Mouse (Mus musculus) MEL (cell line): Measurements from ENCODE around the gene Gm28053. TPM values are rescaled to one million over a fixed set of nuclear protein-coding genes. Genes with fewer than 3 reads are reported as not detected.
A peak's percentile ranks its signal among the peaks of the same experiment; 100 is the strongest.

Experiments used
- DNase-seq: peaks from one replicate; pipeline ENCODE4 v3.0.0; 2011; ENCODE audit warnings: low read depth, low spot score
- H3K27ac ChIP-seq: 2 replicates; pipeline ENCODE4 v1.5.1; 2012; ENCODE audit warnings: low read depth, mild to moderate bottlenecking, control low read depth, low read length, moderate library complexity; ENCODE audit not compliant: control insufficient read depth
- H3K27me3 ChIP-seq, 2 experiments: fragments of 150-350 bp in 1 of 2; sonication (generic) in 1 of 2; 2 replicates each; pipeline ENCODE4 v1.6.1; 2012; ENCODE audit warnings: low read length in 2 of 2, mild to moderate bottlenecking in 2 of 2, improper control_type of control experiment in 1 of 2, moderate library complexity in 1 of 2; ENCODE audit not compliant: insufficient read depth in 2 of 2, control insufficient read depth in 1 of 2
- H3K36me3 ChIP-seq, 2 experiments: 2 replicates each; pipeline ENCODE4 v1.6.1; 2012 to 2014; ENCODE audit warnings: low read length in 2 of 2, improper control_type of control experiment in 1 of 2, inconsistent platforms in 1 of 2, mild to moderate bottlenecking in 1 of 2; ENCODE audit not compliant: insufficient read depth in 2 of 2, control insufficient read depth in 1 of 2
- H3K4me1 ChIP-seq, 2 experiments: fragments of 150-350 bp in 1 of 2; sonication (generic) in 1 of 2; 2 replicates each; pipeline ENCODE4 v1.6.1; 2012; ENCODE audit warnings: low read length in 2 of 2, improper control_type of control experiment in 1 of 2, mild to moderate bottlenecking in 1 of 2; ENCODE audit not compliant: insufficient read depth in 2 of 2, control insufficient read depth in 1 of 2
- H3K4me3 ChIP-seq, 2 experiments: fragments of 150-350 bp in 1 of 2; sonication (generic) in 1 of 2; 2 replicates each; pipeline ENCODE4 v1.5.1; 2012; ENCODE audit warnings: low read depth in 2 of 2, low read length in 2 of 2, mild to moderate bottlenecking in 2 of 2, moderate library complexity in 2 of 2, control low read depth in 1 of 2, improper control_type of control experiment in 1 of 2; ENCODE audit not compliant: control insufficient read depth in 1 of 2, insufficient read depth in 1 of 2
- H3K79me2 ChIP-seq: 2 replicates; pipeline ENCODE4 v1.6.1; 2012; ENCODE audit warnings: mild to moderate bottlenecking, low read length, moderate library complexity; ENCODE audit not compliant: control insufficient read depth, poor library complexity, insufficient read depth
- H3K9ac ChIP-seq: 2 replicates; pipeline ENCODE4 v1.6.1; 2012; ENCODE audit warnings: low read depth, mild to moderate bottlenecking, control low read depth, low read length, moderate library complexity; ENCODE audit not compliant: control insufficient read depth, poor library complexity, severe bottlenecking
- H3K9me3 ChIP-seq: fragments of 150-350 bp; sonication (generic); replicated peaks from 2 replicates; pipeline ENCODE4 v1.6.1; 2012; ENCODE audit warnings: mild to moderate bottlenecking, low read length, improper control_type of control experiment, moderate library complexity; ENCODE audit not compliant: insufficient read depth
- CHD2 ChIP-seq: IDR thresholded peaks from 2 replicates; pipeline ENCODE4 v1.6.1; 2011; ENCODE audit warnings: low read length, improper control_type of control experiment
- CTCF ChIP-seq, 3 experiments: IDR thresholded peaks in 2 of 3; conservative IDR thresholded peaks in 1 of 3; 2 replicates each; pipeline ENCODE4 v1.5.1; 2011 to 2012; ENCODE audit warnings: low read length in 3 of 3, low read depth in 2 of 3, mild to moderate bottlenecking in 2 of 3, improper control_type of control experiment in 1 of 3, inconsistent platforms in 1 of 3, mixed read lengths in 1 of 3, moderate library complexity in 1 of 3; ENCODE audit not compliant: control insufficient read depth in 1 of 3, insufficient read depth in 1 of 3, poor library complexity in 1 of 3, severe bottlenecking in 1 of 3
- EP300 ChIP-seq, 2 experiments: IDR thresholded peaks; 2 replicates each; pipeline ENCODE4 v1.6.1; 2011; ENCODE audit warnings: improper control_type of control experiment in 2 of 2, low read length in 2 of 2, low read depth in 1 of 2, mild to moderate bottlenecking in 1 of 2
- GATA1 ChIP-seq: IDR thresholded peaks from 2 replicates; pipeline ENCODE4 v1.6.1; 2011; ENCODE audit warnings: low read depth, low read length, improper control_type of control experiment
- JUND ChIP-seq: IDR thresholded peaks from 2 replicates; pipeline ENCODE4 v1.6.1; 2011; ENCODE audit warnings: low read depth, mild to moderate bottlenecking, improper control_type of control experiment, low read length
- MEF2A ChIP-seq: IDR thresholded peaks from 2 replicates; pipeline ENCODE4 v1.6.1; 2014; ENCODE audit warnings: low read depth, mild to moderate bottlenecking, inconsistent platforms, low read length, improper control_type of control experiment; ENCODE audit not compliant: poor library complexity, insufficient replicate concordance, severe bottlenecking; ENCODE audit errors: extremely low read depth
- POLR2AphosphoS5 ChIP-seq: IDR thresholded peaks from 2 replicates; pipeline ENCODE4 v1.6.1; 2012; ENCODE audit warnings: low read depth, borderline replicate concordance, mild to moderate bottlenecking, inconsistent platforms, low read length, moderate library complexity, mixed read lengths
- RAD21 ChIP-seq: IDR thresholded peaks from 2 replicates; pipeline ENCODE4 v1.6.1; 2011; ENCODE audit warnings: mild to moderate bottlenecking, low read depth, low read length, improper control_type of control experiment
- SMC3 ChIP-seq: IDR thresholded peaks from 2 replicates; pipeline ENCODE4 v1.6.1; 2011; ENCODE audit warnings: low read depth, low read length, improper control_type of control experiment
- TAL1 ChIP-seq: IDR thresholded peaks from 2 replicates; pipeline ENCODE4 v1.6.1; 2012; ENCODE audit warnings: mild to moderate bottlenecking, inconsistent platforms, low read length, moderate library complexity, mixed read lengths
- TCF12 ChIP-seq: IDR thresholded peaks from 2 replicates; pipeline ENCODE4 v1.6.1; 2014; ENCODE audit warnings: low read depth, mild to moderate bottlenecking, inconsistent platforms, low read length, improper control_type of control experiment, moderate library complexity
- USF2 ChIP-seq, 2 experiments: IDR thresholded peaks; 2 replicates each; pipeline ENCODE4 v1.6.1; 2011 to 2012; ENCODE audit warnings: improper control_type of control experiment in 2 of 2, low read length in 2 of 2, borderline replicate concordance in 1 of 2, inconsistent platforms in 1 of 2, low read depth in 1 of 2, mild to moderate bottlenecking in 1 of 2; ENCODE audit not compliant: insufficient read depth in 1 of 2
- ZC3H11A ChIP-seq: IDR thresholded peaks from 2 replicates; pipeline ENCODE4 v1.6.1; 2012; ENCODE audit warnings: low read depth, mild to moderate bottlenecking, inconsistent platforms, low read length, improper control_type of control experiment
- ZKSCAN1 ChIP-seq: IDR thresholded peaks from 2 replicates; pipeline ENCODE4 v1.6.1; 2012; ENCODE audit warnings: low read depth, mild to moderate bottlenecking, inconsistent platforms, low read length, improper control_type of control experiment, moderate library complexity
- ZNF384 ChIP-seq: IDR thresholded peaks from 2 replicates; pipeline ENCODE4 v1.6.1; 2012; ENCODE audit warnings: low read depth, mild to moderate bottlenecking, inconsistent platforms, low read length, improper control_type of control experiment
- polyA plus RNA-seq, 2 experiments: library from polyadenylated mRNA; stranded (reverse) in 1 of 2; unstranded in 1 of 2; fragments of >175 nt in 1 of 2; fragments of >200 nt in 1 of 2; gene quantifications; 2 replicates each; pipeline versions ENCODE4 v1.2.1 to v1.2.4; 2012; ENCODE audit warnings: low replicate concordance in 2 of 2, low read depth in 1 of 2; ENCODE audit not compliant: insufficient read length in 2 of 2, insufficient read depth in 1 of 2, missing spikeins in 1 of 2
- total RNA-seq: library from RNA; depleted of rRNA; stranded (reverse); fragments of 300-350 nt; gene quantifications from 2 replicates; pipeline ENCODE4 v1.2.3, GENCODE M21; 2012

Gene Gm28053
- total and polyA plus RNA-seq, 3 experiments, result not detected

DNA sequence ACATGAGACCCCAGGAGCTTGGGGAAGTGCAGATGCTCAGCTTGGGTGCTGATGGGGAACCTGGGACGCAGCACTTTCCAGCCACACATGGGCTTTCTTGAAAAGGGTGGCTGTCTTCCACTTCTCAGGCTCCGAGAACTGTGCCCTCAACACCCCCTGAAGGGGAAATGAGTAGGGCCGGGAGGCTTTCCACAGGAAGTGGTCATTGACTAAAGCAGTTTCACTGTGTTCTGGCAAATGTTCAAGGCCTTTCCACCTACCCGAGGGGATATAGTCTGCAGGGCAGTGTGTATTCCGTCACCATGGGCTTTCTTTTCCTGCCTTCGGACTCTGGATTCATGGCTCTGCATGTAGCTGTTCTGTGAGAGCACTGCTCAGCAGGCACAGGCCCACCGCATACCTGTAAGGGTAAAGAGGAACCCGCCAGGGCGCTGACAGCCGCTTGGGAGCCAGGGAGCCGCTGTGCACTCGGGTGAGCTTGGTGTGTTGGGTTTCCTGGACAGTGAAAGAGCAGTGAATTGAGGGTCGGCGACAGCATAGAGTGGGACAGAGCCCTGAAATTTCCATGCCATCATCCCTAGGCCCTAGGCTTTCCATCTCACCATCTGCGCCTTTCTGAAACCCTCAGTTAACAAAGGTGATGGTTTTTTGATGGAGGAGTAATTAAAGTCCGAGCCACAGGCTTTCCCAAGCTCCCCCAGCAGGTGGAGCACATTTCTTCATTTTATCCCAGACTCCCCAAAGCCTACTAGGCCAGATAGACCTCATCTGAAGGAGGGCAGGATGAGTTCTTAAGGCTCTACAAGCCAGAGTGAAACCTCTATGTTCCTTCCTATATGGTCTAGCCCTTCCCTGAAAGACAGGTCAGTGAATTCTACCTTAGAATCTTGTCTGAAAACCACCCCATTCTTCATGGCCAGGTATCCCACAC lies 27.8 kb downstream of the Gm28053 start, which contains the start of gene Gimap5:
TSS of gene Gimap5 (plus strand) at position 239 of the 931 bp plus-strand sequence.
- H3K9me3 ChIP-seq, result no peaks in the 10 kb centered on the region
- no peak within 1 kb of the TSS for H3K9ac ChIP-seq
- H3K79me2 ChIP-seq, result no peaks in the 10 kb centered on the region
- no peaks in the 10 kb centered on the region for H3K27me3 ChIP-seq
- peak in 1 of 3 experiments; percentile 6; a peak in 1 of 6 replicates for TF ChIP-seq CTCF (IDR thresholded peaks at IDR 0.05 in 2 of 3, conservative IDR thresholded peaks at IDR 0.05 in 1 of 3; ENCODE audit: control insufficient read depth in 1 of 3, insufficient read depth in 1 of 3, low read depth in 2 of 3, low read length in 3 of 3, poor library complexity in 1 of 3, severe bottlenecking in 1 of 3)
- TF ChIP-seq ZNF384, result no peak
- no peaks in the 10 kb centered on the region for H3K36me3 ChIP-seq
- no peak within 1 kb of the TSS for H3K27ac ChIP-seq
- H3K4me3 ChIP-seq, result no peak within 1 kb of the TSS
- H3K4me1 ChIP-seq, result no peaks in the 10 kb centered on the region
- no peak for DNase-seq

DNA sequence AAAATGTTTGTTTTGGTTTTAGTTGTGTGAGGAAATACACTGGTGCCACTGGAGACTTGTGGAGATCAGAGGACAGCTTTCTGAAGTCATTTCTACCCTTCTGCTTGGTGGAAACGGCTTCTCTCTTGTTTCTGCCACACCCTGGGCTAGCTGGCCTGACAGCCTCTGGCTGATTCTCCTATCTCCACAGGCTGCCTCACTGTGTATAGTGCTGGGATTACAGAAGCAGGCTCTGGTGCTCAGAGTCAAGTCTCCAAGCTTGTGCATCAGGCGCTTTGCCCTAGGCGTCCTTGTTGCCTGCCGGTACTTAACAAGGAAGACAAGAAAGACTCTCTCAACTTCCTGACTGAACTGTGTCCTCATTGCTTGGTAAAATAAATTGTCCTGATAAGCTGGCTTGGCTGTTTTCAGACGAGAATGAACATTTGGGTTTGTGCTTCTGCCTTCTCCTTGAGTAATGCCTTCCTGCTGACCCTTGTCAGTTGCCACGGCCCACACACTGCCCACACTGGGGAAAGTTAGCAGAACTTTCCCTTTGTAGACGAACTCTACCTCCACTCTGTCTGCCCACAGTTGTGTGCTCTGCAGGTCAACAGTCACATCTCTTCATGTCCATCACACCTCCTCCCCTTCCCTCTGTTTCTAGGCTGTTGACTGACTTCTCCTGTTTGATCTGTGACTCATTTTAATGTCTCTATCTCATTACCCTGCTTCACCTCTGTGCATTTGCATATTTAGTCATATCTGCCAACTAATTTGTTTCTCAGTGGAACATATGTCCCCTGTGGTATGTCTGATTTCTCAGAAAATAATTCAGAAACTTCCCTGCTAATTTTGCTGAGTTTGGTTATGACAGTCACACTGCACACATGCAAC lies 28.9 kb downstream of the Gm28053 start:
- H3K9me3 ChIP-seq, result no peaks in the 10 kb centered on the region
- H3K27ac ChIP-seq, result no peak overlapping the region
- no peak for DNase-seq
- H3K9ac ChIP-seq, result no peak overlapping the region
- H3K4me3 ChIP-seq, result no peak overlapping the region
- TF ChIP-seq GATA1, result no peak
- no peak for TF ChIP-seq EP300 (IDR thresholded peaks at IDR 0.05; ENCODE audit: low read depth in 1 of 2, low read length in 2 of 2)
- no peak for TF ChIP-seq CHD2
- TF ChIP-seq TCF12, result no peak
- TF ChIP-seq USF2 (IDR thresholded peaks at IDR 0.05; ENCODE audit: borderline replicate concordance in 1 of 2, insufficient read depth in 1 of 2, low read depth in 1 of 2, low read length in 2 of 2), result no peak
- no peak for TF ChIP-seq SMC3
- no peak for TF ChIP-seq ZC3H11A
- TF ChIP-seq POLR2AphosphoS5, result no peak
- TF ChIP-seq RAD21, result no peak
- TF ChIP-seq ZKSCAN1, result no peak
- TF ChIP-seq TAL1, result no peak
- no peak for TF ChIP-seq JUND
- TF ChIP-seq MEF2A, result no peak
- no peaks in the 10 kb centered on the region for H3K27me3 ChIP-seq
- no peaks in the 10 kb centered on the region for H3K4me1 ChIP-seq
- no peaks in the 10 kb centered on the region for H3K36me3 ChIP-seq
- no peaks in the 10 kb centered on the region for H3K79me2 ChIP-seq
